In the genomic region with DNA sequence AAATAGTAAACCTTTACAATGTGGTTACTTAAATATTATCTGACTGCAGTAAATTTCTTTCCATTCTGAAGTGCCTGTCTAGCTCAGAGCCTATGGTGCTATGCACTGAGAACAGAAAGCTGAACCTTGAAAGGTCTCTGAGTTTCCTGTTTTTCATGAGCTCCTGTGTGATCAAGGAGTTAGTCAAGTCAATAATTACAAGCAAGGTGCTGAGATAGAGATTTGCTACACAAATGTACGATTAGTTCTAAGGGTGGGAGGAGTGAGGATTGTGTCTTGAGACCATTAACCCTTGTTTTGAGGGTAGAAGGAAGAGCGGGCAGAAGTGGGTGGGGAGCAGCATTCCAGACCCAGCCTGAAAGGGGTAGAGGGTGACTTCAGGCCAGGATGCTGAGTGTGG, we compare ENCODE assay signal across 21 mouse cellular contexts. TPM values are rescaled to one million over a fixed set of nuclear protein-coding genes. Genes with fewer than 3 reads are reported as not detected.
DNase-seq lines count a peak whose midpoint lies in the region; ATAC-seq and TF ChIP-seq lines count a peak whose summit lies in the region.
"Had no signal": no experiment of that assay in that cellular context is flagged by ENCODE, and none has a peak within 500 bp of the region (broad histone marks: within the 10 kb centered on the region; RNA-seq: fewer than 3 reads in every experiment).

No protein-coding gene starts in this region.

- no peak overlapping the region for H3K4me3 ChIP-seq in heart, embryonic 10.5 days
- H3K4me3 ChIP-seq in kidney, postnatal 0 days (replicated peaks; ENCODE audit: low read depth, low read length) = no peak overlapping the region
- H3K4me3 ChIP-seq in hindbrain, embryonic 16.5 days (ENCODE audit: low read length) = no peak overlapping the region
- H3K4me3 ChIP-seq in midbrain, embryonic 13.5 days (replicated peaks) = no peak overlapping the region
- H3K4me3 ChIP-seq: embryonic facial prominence, embryonic 10.5 days; gastrocnemius, adult 2 months; heart, embryonic 13.5 days; hindbrain, embryonic 13.5 days had no signal

- H3K9ac ChIP-seq in kidney, postnatal 0 days (ENCODE audit: low read depth, low read length) = no peak overlapping the region
- H3K9ac ChIP-seq in hindbrain, embryonic 16.5 days (ENCODE audit: low read depth, low read length) = no peak overlapping the region
- no peak overlapping the region for H3K9ac ChIP-seq in midbrain, embryonic 13.5 days (replicated peaks)
- H3K9ac ChIP-seq: heart, embryonic 13.5 days; hindbrain, embryonic 13.5 days had no signal

- no peak for TF ChIP-seq CTCF in kidney, postnatal 0 days (IDR thresholded peaks at IDR 0.05; ENCODE audit: low read depth)

- no peaks in the 10 kb centered on the region for H3K27me3 ChIP-seq in heart, embryonic 10.5 days (ENCODE audit: insufficient read depth, poor library complexity, severe bottlenecking)
- H3K27me3 ChIP-seq in kidney, postnatal 0 days (ENCODE audit: insufficient read depth, low read length) = no peaks in the 10 kb centered on the region
- H3K27me3 ChIP-seq in hindbrain, embryonic 16.5 days (replicated peaks; ENCODE audit: control insufficient read depth, insufficient read depth, low read length) = no peaks in the 10 kb centered on the region
- no peaks in the 10 kb centered on the region for H3K27me3 ChIP-seq in midbrain, embryonic 13.5 days
- H3K27me3 ChIP-seq: CH12.LX; heart, embryonic 13.5 days; hindbrain, embryonic 13.5 days had no signal

- peak overlapping the region; percentile 23; the same call in 1 of the 2 replicates for H3K4me2 ChIP-seq in kidney, postnatal 0 days (ENCODE audit: low read length)
- no peak overlapping the region for H3K4me2 ChIP-seq in hindbrain, embryonic 16.5 days (ENCODE audit: low read length)
- no peak overlapping the region for H3K4me2 ChIP-seq in midbrain, embryonic 13.5 days (replicated peaks)
- H3K4me2 ChIP-seq: heart, embryonic 13.5 days; hindbrain, embryonic 13.5 days; liver, embryonic 11.5 days had no signal

- DNase-seq in heart, adult 11 months = peak; percentile 76
- DNase-seq in heart, embryonic 10.5 days (ENCODE audit: low spot score) = no peak
- DNase-seq in thymus, postnatal 0 days (ENCODE audit: low spot score) = peak; percentile 23
- no peak for DNase-seq in thymus, postnatal 4 days
- DNase-seq in kidney, postnatal 0 days (ENCODE audit: low spot score) = no peak
- DNase-seq in frontal cortex, adult 2 months (ENCODE audit: extremely low spot score in 1 of 2, low spot score in 1 of 2) = no peak
- DNase-seq: cerebellum, adult 18-20 months; gastrocnemius, adult 2 months; layer of hippocampus, adult 9-11 months; lung, adult 18-20 months; lung, postnatal 14 days; retina, postnatal 1 day had no signal

- 78% methylated on average over 2 of the region's 2 CpGs for WGBS in heart, embryonic 10.5 days
- WGBS in kidney, postnatal 0 days = 60% methylated on average over 2 of the region's 2 CpGs
- 85% methylated on average over 2 of the region's 2 CpGs for WGBS in hindbrain, embryonic 16.5 days
- 82% methylated on average over 2 of the region's 2 CpGs for whole genome bisulfite sequencing in midbrain, embryonic 13.5 days

- H3K36me3 ChIP-seq in heart, embryonic 10.5 days = no peaks in the 10 kb centered on the region
- 0 out of 2 replicates have a peak, but pooled peaks cover under 1% of the 10 kb centered on the region for H3K36me3 ChIP-seq in kidney, postnatal 0 days (ENCODE audit: insufficient read depth, low read length)
- no peaks in the 10 kb centered on the region for H3K36me3 ChIP-seq in hindbrain, embryonic 16.5 days (ENCODE audit: control insufficient read depth, insufficient read depth, low read length)
- no peaks in the 10 kb centered on the region for H3K36me3 ChIP-seq in midbrain, embryonic 13.5 days
- H3K36me3 ChIP-seq: embryonic facial prominence, embryonic 10.5 days; heart, embryonic 13.5 days; hindbrain, embryonic 13.5 days had no signal

- H3K4me1 ChIP-seq in heart, embryonic 10.5 days = 0 out of 2 replicates have a peak, but pooled peaks cover under 1% of the 10 kb centered on the region
- no peaks in the 10 kb centered on the region; the same call in 1 of the 2 replicates for H3K4me1 ChIP-seq in kidney, postnatal 0 days (replicated peaks; ENCODE audit: insufficient read depth, low read length)
- no peaks in the 10 kb centered on the region for H3K4me1 ChIP-seq in hindbrain, embryonic 16.5 days (ENCODE audit: control insufficient read depth, insufficient read depth, low read depth, low read length)
- peaks cover 10% of the 10 kb centered on the region for H3K4me1 ChIP-seq in midbrain, embryonic 13.5 days (replicated peaks)

- H3K27ac ChIP-seq in heart, embryonic 10.5 days = no peak overlapping the region
- H3K27ac ChIP-seq in kidney, postnatal 0 days = peak overlapping the region; percentile 77; the same call in 1 of the 2 replicates
- no peak overlapping the region for H3K27ac ChIP-seq in hindbrain, embryonic 16.5 days (ENCODE audit: low read depth, low read length)
- no peak overlapping the region for H3K27ac ChIP-seq in midbrain, embryonic 13.5 days
- H3K27ac ChIP-seq: embryonic facial prominence, embryonic 10.5 days; gastrocnemius, adult 2 months; heart, embryonic 13.5 days; hindbrain, embryonic 13.5 days had no signal

- ATAC-seq in kidney, postnatal 0 days (replicated peaks; ENCODE audit: low FRiP score, low read depth) = peak; percentile 69
- ATAC-seq in hindbrain, embryonic 16.5 days = no peak
- ATAC-seq in midbrain, embryonic 13.5 days = no peak
- ATAC-seq: intestine, embryonic 16.5 days; midbrain, embryonic 16.5 days had no signal

- H3K9me3 ChIP-seq in heart, embryonic 10.5 days = no peaks in the 10 kb centered on the region
- H3K9me3 ChIP-seq in kidney, postnatal 0 days (replicated peaks; ENCODE audit: low read length) = no peaks in the 10 kb centered on the region
- no peaks in the 10 kb centered on the region for H3K9me3 ChIP-seq in hindbrain, embryonic 16.5 days (ENCODE audit: control insufficient read depth, low read length)
- H3K9me3 ChIP-seq in midbrain, embryonic 13.5 days = no peaks in the 10 kb centered on the region
- H3K9me3 ChIP-seq: embryonic facial prominence, embryonic 10.5 days; heart, embryonic 13.5 days; hindbrain, embryonic 13.5 days had no signal

RNA-seq across cellular contexts. Expression of a gene that starts 16.1 kb away (rescaled TPM):
- polyA plus RNA-seq in heart, embryonic 10.5 days (2016; fragmentation: Nextera tagmentation; extraction: Ambion mirVana) = 13.5 and 18.0 TPM in 2 replicates
- polyA plus RNA-seq in thymus, postnatal 0 days (2015; fragmentation: Nextera tagmentation; extraction: Ambion mirVana) = 10.3 and 13.7 TPM in 2 replicates
- polyA plus RNA-seq in kidney, postnatal 0 days (2015; fragmentation: Nextera tagmentation; extraction: Ambion mirVana) = 22.0 and 23.8 TPM in 2 replicates
- polyA plus RNA-seq in hindbrain, embryonic 16.5 days (2015; fragmentation: Nextera tagmentation; extraction: Ambion mirVana) = 442 and 494 TPM in 2 replicates
- 306 and 336 TPM in 2 replicates for polyA plus RNA-seq in midbrain, embryonic 13.5 days (2015; fragmentation: Nextera tagmentation; extraction: Ambion mirVana)
- polyA plus RNA-seq in frontal cortex, adult 2 months (2012; rRNA removed) = 61.2 and 65.0 TPM in 2 replicates

Comparison
In these comparisons a context has a peak if more than half of its experiments do, and no peak if none do; other contexts are left out.
1. DNase-seq: peak in heart, adult 11 months (single experiment) and thymus, postnatal 0 days (single experiment); none in heart, embryonic 10.5 days (single experiment), thymus, postnatal 4 days (single experiment), kidney, postnatal 0 days (single experiment) and frontal cortex, adult 2 months (0 of 2).